Mouse (Mus musculus) left cerebral cortex, adult 8-10 months (tissue): Measurements from ENCODE around the gene Wnt7b. TPM values are rescaled to one million over a fixed set of nuclear protein-coding genes. Genes with fewer than 3 reads are reported as not detected.

ENCODE experiments used
- DNase-seq, 2 experiments: peaks; one replicate each; pipeline ENCODE4 v3.0.0; 2022; ENCODE audit warnings: low spot score in 2 of 2
- total RNA-seq, 4 experiments: library from RNA; stranded (reverse); gene quantifications; 2 replicates each; pipeline ENCODE4 v1.2.4; 2022

Gene Wnt7b
- total RNA-seq, 4 experiments from 2014 or later, result 30.9 to 37.9 (median 35.1) TPM

GRCm38 (mm10) chr15:85523173-85523991 is 58.9 kb downstream of the Wnt7b start:
- DNase-seq, result no peak

- no peak for DNase-seq
Observed at GRCm38 (mm10) chr15:85519438-85519837, 62.8 kb downstream of the Wnt7b start.

DNA sequence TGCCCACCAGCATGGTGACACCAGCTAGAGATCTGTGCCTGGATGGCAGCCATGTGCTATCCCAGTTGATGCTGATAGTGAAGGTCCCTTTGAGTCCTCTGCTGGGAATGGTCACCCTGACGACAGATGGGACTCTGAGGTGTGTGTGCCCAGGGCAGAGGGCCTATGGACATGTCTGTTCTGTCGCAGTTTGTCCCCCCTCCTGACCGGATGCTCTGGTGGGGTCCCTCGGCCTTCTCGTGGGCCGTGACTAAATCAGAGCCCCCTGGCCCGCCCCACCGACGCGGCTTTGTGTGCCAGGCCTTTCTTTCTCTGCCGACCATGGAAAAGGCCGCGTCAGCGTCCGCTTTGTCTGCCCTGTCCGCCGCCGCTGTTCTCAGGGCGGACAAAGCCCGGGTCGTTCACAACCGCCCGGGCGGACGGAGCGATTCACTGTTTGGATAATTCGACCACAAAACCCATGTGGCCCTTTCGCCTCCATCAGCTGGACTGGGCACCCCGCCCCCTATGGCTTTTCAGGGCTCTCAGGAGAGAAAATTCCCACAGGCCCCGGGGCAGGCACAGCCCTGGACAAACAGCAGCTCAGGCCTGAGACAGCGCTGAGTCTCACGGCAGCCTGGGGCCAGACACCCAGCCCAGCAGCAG is 74.8 kb downstream of the Wnt7b start:
- DNase-seq, result no peak

- no peak for DNase-seq
Observed at GRCm38 (mm10) chr15:85506680-85507079, 75.6 kb downstream of the Wnt7b start.

- no peak for DNase-seq
Observed at GRCm38 (mm10) chr15:85505118-85505925, 77.0 kb downstream of the Wnt7b start.

DNA sequence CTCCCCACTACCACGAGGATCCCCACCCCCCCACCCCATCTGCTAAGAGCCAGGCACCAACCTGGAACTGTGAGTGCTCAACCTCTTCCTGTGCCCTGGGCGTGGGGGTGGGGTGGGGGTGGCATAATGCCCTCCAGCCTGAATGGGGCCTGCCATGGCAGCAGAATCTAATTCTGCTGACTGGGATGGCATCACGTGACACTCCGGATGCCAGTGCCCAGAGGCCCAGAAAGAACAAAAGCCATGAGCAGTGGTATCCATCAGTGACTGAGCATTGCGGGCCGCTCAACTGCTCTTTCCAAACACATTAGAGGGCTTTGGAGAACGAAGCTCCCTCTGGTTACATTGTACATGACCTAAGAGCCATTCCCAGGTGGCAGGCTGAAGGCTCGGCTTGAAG is 79.1 kb downstream of the Wnt7b start, which contains the start of gene 7530416G11Rik:
TSS of gene 7530416G11Rik (minus strand) at position 101 of the 400 bp plus-strand sequence.
- DNase-seq, result no peak

DNA sequence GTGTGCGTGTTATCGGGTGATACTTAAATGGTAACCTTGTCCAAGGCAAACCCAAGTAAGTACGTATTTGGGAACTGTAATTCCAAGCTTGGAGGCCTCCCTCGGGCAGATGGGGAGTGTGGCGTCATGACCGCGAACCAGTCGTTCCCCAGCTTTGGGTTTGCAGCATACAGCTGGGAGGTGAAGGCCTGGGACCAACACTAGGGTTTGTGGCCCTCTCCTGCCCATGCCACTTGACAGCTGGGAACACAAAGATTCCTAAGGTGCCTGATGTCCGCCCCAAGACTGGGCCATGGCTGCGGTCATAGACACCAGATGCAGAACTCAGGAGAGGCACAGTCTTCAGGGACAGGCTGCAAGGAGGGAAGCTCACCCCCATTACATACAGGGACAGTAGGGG is 82.0 kb downstream of the Wnt7b start:
- DNase-seq, result no peak

DNA sequence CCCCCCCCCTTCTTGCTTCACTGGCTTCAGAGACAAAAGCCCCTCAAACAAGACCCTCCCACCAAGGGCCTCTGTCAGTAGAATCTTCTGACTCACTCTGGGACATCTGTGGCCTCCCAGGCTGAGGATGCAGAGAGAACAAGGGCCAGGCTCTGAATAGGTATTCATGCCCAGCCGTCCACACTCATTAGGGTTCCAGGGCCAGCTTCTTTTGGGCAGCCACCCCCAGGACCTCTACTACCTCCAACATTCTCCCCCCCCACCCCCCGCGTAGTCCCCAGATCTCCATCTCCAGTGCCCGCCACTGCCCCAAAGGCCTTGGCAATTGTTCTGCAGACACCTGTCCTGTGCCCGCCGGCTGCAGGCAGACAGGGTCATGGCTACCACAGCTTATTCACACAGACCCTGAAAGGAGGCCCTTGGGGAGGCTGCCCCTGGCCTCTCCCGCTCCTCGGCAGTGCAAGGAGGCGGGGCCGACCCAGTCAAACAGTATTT is 84.2 kb downstream of the Wnt7b start:
- DNase-seq, result no peak

GRCm38 (mm10) chr15:85497548-85497947 is 84.7 kb downstream of the Wnt7b start:
- DNase-seq, result no peak

DNA sequence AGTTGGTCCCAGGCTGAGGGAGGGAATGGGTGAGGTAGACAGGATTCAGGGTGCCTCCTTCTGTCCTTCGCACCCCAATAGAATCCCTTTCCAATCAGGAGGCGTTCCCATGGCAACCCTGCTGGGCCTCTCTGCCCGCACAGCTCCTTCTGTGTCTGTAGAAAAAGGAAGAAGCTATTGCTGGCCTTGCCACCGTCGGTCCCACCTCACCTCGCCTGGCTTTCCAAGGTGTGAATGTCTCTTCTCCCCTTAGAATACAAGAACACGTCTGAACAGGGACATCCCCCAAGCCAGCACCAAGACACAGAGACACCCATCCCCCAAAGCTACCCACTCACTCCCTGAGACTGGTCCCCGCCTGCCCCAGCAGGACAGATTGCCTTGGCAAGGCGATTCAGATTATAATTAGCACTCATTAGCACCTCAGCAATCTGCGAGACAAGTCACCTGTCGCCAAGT is 88.1 kb downstream of the Wnt7b start:
- peak; percentile 43 to 89 for DNase-seq

DNA sequence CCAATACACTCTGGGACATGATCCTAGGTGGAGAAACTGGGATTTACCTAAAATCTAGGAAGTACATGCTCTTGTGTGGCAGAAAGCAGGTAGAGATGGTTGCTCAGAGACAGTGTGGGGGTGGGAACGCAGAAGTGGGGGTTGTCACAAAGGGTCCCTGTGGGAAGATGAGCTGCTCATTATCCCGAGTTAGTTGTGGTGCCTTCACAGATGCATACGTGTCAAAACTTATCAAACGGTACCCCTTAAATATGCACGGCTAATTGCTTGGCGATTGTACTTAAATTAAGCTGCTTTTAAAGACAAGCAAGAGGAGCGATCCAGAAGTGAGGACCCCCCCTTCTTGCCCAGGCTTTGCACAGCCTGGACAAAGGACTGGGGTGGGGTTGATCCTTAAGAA is 92.5 kb downstream of the Wnt7b start:
- DNase-seq, result no peak

DNA sequence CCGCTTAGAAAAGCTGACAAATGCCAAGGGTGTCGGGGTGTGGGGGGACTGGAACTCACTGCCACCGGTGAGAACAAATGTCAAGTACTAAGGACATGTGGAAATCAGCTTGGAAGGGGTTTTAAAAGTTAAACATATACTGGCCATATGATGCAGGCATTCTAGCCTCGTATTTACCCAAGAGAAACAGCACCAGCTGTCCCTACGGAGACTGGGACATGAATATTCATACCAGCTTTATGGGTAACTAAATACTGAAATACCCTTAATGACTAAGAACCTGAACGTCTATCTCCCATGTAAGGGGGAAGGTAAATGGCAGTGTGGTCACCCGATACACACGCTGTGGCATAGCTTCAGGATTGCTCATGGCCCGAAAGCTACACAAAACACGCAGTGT is 93.4 kb downstream of the Wnt7b start:
- DNase-seq, result no peak

Other genes with a start within 250 kb of the Wnt7b start
- gene Atxn10, start 246.2 kb downstream of the Wnt7b start, total RNA-seq, result 100 to 1,000 TPM; 256 to 275 (median 265) TPM
- not detected for gene 7530416G11Rik, start 79.2 kb downstream of the Wnt7b start, total RNA-seq
- gene Ppara, start 152.5 kb upstream of the Wnt7b start, total RNA-seq, result 1 to 10 TPM; 2.8 to 3.6 (median 3.3) TPM
- gene Cdpf1, start 229.2 kb upstream of the Wnt7b start, total RNA-seq, result 10 to 100 TPM; 19.8 to 23.5 (median 22.4) TPM
- 1 to 10 TPM; 1.0 to 1.5 (median 1.3) TPM for gene Pkdrej, start 239.3 kb upstream of the Wnt7b start, total RNA-seq
- 10 to 100 TPM in 2 of 4 experiments, 1 to 10 TPM in 2; 5.8 to 13.3 (median 9.6) TPM for gene Ttc38, start 249.8 kb upstream of the Wnt7b start, total RNA-seq